Mouse (Mus musculus): Measurements from ENCODE around the gene Gm11627. TPM values are rescaled to one million over a fixed set of nuclear protein-coding genes. Genes with fewer than 3 reads are reported as not detected.
"Not testable (repeated sequence)": the region's sequence is repeated elsewhere in the genome, so short reads cannot be mapped to it uniquely, and the experiment has no call there.

Gene Gm11627
- polyA plus RNA-seq, 1 experiment from 2014 or later, result 11.8 TPM

DNA sequence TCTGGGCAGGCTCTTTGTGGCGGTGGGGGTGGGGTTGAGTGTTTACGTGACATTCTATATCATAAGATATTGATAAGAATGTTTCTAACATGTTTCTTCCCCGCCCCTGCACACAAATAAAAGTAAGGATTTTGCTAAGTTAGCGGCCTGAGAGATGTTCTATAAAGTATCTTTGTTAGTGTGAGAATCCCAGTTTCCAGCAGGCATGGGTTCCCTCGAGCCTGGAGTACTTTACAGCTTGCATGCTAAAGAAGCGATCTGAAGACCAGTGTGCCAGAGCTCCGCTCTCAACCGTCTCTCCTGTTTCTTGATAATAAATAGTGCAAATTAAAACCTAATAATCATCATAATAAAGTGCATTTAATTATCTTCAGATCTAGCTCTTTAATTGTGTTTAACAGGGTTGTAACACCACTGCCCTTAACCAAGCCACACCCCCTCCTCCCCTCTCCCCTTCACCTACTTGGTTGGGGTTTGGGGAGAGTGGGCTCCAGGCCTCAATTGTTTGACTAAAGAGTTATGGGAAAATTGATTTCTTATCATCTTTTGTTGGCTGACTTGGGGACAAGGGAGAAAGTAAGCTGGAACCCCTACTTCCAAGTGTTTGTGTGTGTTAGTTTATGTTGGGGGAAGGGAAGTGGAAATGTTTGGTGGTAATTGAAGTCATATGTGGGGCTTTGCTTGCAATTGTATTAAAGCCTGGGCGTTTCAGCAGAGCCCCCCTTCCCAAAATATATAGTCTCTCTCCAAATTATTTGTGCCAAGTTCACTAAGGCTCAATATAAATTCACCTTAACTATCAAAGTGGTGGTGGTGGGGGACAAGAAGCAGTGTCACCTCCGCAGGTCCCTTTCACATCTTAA, 28.7 kb upstream of the Gm11627 start:
- H3K36me3 ChIP-seq (replicated peaks), result peaks cover 23% of the 10 kb centered on the region
- WGBS, result 5% methylated on average over 10 of the region's 10 CpGs
- H3K4me3 ChIP-seq, result peak overlapping the region; percentile 79
- no peaks in the 10 kb centered on the region for H3K9me3 ChIP-seq
- H3K4me1 ChIP-seq, result peaks cover 75% of the 10 kb centered on the region
- H3K27me3 ChIP-seq (ENCODE audit: poor library complexity, severe bottlenecking), result peaks cover 40% of the 10 kb centered on the region
- DNase-seq (ENCODE audit: extremely low spot score, low spot score), result no peak
- H3K27ac ChIP-seq, result peak overlapping the region; percentile 99

DNA sequence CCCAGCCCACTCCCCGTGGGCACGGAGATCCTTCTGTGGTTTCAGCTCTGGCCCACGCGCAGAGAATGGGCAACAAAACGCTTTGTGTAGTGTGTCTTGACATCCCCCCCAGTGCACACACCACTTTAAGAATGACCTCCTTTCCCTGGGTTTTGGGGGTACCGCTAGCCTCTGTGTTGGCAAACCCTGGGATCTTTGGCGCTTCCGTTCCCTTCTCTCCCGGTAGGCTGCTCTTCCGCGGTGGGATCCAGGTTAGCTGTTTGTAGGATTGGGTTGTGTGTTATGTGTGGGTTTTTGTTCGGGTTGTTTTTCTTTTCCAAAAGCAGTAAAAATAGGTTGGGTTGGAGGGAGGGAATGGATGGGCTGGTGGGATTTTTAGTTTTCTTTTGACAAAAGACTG, 27.9 kb upstream of the Gm11627 start:
- H3K4me3 ChIP-seq, result peak overlapping the region; percentile 79
- peaks cover 23% of the 10 kb centered on the region for H3K36me3 ChIP-seq (replicated peaks)
- WGBS, result 1% methylated on average over 12 of the region's 12 CpGs
- not testable (repeated sequence) for DNase-seq (ENCODE audit: extremely low spot score, low spot score); H3K9me3 ChIP-seq
- H3K27ac ChIP-seq, result peak overlapping the region; percentile 99
- H3K4me1 ChIP-seq, result peaks cover 76% of the 10 kb centered on the region
- peaks cover 36% of the 10 kb centered on the region for H3K27me3 ChIP-seq (ENCODE audit: poor library complexity, severe bottlenecking)

DNA sequence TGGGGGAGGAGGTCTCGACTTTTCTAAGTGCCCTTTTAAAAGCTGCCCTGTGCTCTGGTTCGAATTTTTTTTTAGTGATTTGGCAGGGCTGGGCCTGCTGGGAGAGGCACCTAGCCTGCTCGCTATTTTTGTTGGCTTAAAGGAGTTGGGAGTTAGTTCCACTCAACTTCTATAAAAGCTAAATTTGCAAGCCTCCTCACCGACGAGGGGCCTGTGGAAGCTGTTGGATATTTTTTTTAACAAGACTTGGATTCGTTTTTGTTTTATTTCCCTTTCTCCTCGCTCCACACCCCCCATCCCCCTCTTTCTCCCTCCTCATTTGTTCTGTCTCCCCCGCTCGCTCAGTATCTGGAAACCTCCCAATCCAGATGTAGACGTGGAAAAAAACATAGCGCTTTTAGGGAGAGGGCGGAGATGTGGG, 27.5 kb upstream of the Gm11627 start:
- no peak for DNase-seq (ENCODE audit: extremely low spot score, low spot score)
- Histone ChIP-seq H3K36me3 (replicated peaks) (peaks cover 23% of the 10 kb centered on the region), H3K4me3 (peak overlapping the region; percentile 79), H3K9me3 (no peaks in the 10 kb centered on the region), H3K4me1 (peaks cover 76% of the 10 kb centered on the region), H3K27ac (peak overlapping the region; percentile 99), H3K27me3 (ENCODE audit: poor library complexity, severe bottlenecking) (peaks cover 32% of the 10 kb centered on the region)
- 0% methylated on average over 12 of the region's 12 CpGs for WGBS

DNA sequence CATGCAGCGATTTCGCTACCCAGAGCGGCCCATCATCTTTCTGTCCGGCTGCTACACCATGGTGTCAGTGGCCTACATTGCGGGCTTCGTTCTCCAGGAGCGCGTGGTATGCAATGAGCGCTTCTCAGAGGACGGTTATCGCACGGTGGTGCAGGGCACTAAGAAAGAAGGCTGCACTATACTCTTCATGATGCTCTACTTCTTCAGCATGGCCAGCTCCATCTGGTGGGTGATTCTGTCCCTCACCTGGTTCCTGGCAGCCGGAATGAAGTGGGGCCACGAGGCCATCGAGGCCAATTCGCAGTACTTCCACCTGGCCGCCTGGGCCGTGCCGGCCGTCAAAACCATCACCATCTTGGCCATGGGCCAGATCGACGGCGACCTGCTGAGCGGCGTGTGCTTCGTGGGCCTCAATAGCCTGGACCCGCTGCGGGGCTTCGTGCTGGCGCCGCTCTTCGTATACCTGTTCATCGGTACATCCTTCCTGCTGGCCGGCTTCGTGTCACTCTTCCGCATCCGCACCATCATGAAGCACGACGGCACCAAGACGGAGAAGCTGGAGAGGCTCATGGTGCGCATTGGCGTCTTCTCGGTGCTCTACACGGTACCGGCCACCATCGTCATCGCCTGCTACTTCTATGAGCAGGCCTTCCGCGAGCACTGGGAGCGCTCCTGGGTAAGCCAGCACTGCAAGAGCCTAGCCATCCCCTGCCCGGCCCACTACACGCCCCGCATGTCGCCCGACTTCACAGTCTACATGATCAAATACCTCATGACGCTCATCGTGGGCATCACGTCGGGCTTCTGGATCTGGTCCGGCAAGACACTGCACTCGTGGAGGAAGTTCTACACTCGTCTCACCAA, 26.5 kb upstream of the Gm11627 start:
- WGBS, result under 1% methylated on average over 62 of the region's 62 CpGs
- Histone ChIP-seq H3K27me3 (ENCODE audit: poor library complexity, severe bottlenecking) (peaks cover 27% of the 10 kb centered on the region; the same call in 1 of the 2 replicates), H3K4me1 (peaks cover 75% of the 10 kb centered on the region)

GRCm38 (mm10) chr11:102604777-102605552, 25.7 kb upstream of the Gm11627 start:
- Histone ChIP-seq H3K27me3 (ENCODE audit: poor library complexity, severe bottlenecking) (peaks cover 25% of the 10 kb centered on the region; the same call in 1 of the 2 replicates), H3K4me3 (peak overlapping the region; percentile 79), H3K27ac (peak overlapping the region; percentile 99), H3K36me3 (replicated peaks) (peaks cover 23% of the 10 kb centered on the region), H3K4me1 (peaks cover 67% of the 10 kb centered on the region), H3K9me3 (no peaks in the 10 kb centered on the region)
- peak; percentile 65 for DNase-seq (ENCODE audit: extremely low spot score, low spot score)
- WGBS, result under 1% methylated on average over 74 of the region's 74 CpGs

More for the DNA sequence above, 26.5 kb upstream of the Gm11627 start:
- H3K9me3 ChIP-seq, result no peaks in the 10 kb centered on the region
- H3K27ac ChIP-seq, result peak overlapping the region; percentile 99
- H3K36me3 ChIP-seq (replicated peaks), result peaks cover 23% of the 10 kb centered on the region
- peak; percentile 65 for DNase-seq (ENCODE audit: extremely low spot score, low spot score)
- peak overlapping the region; percentile 79 for H3K4me3 ChIP-seq

GRCm38 (mm10) chr11:102604010-102604584, 24.8 kb upstream of the Gm11627 start, which contains the start of gene Fzd2:
Fzd2 (plus strand) TSS chr11:102604396.
- H3K9me3 ChIP-seq, result no peaks in the 10 kb centered on the region
- H3K4me1 ChIP-seq, result peaks cover 58% of the 10 kb centered on the region
- WGBS, result 0% methylated on average over 31 of the region's 31 CpGs
- H3K36me3 ChIP-seq (replicated peaks), result peaks cover 22% of the 10 kb centered on the region
- peaks cover 22% of the 10 kb centered on the region; the same call in 1 of the 2 replicates for H3K27me3 ChIP-seq (ENCODE audit: poor library complexity, severe bottlenecking)
- H3K27ac ChIP-seq, result peak within 1 kb of the TSS; percentile 99
- DNase-seq (ENCODE audit: extremely low spot score, low spot score), result peak; percentile 99
- peak within 1 kb of the TSS; percentile 79 for H3K4me3 ChIP-seq

DNA sequence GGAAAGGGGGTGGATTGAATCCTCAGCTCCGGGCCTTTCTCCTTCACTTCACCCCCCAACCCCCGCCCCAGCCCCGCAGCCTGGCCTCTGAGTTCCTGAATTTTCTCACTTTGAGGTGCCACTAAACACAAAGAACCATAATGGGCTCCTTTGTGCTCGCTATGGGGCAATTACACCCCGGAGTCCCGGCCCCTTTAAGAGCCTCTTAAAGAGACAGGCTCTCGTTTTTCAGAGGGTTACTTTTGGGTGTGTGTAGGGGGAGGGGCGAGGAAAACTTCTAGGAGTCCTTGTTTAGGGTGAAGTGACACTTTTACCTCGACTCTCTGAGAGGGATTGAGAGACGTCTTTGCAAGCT, 24.2 kb upstream of the Gm11627 start:
- peak overlapping the region; percentile 79 for H3K4me3 ChIP-seq
- H3K9me3 ChIP-seq, result no peaks in the 10 kb centered on the region
- peak overlapping the region; percentile 99 for H3K27ac ChIP-seq
- no peak for DNase-seq (ENCODE audit: extremely low spot score, low spot score)
- H3K36me3 ChIP-seq (replicated peaks), result peaks cover 15% of the 10 kb centered on the region
- WGBS, result under 1% methylated on average over 10 of the region's 10 CpGs
- peaks cover 52% of the 10 kb centered on the region for H3K4me1 ChIP-seq
- peaks cover 22% of the 10 kb centered on the region; the same call in 1 of the 2 replicates for H3K27me3 ChIP-seq (ENCODE audit: poor library complexity, severe bottlenecking)

- no peaks in the 10 kb centered on the region for H3K9me3 ChIP-seq
- H3K36me3 ChIP-seq (replicated peaks), result peaks cover 10% of the 10 kb centered on the region
- H3K27ac ChIP-seq, result peak overlapping the region; percentile 99
- H3K4me3 ChIP-seq, result peak overlapping the region; percentile 79
- peaks cover 22% of the 10 kb centered on the region; the same call in 1 of the 2 replicates for H3K27me3 ChIP-seq (ENCODE audit: poor library complexity, severe bottlenecking)
- H3K4me1 ChIP-seq, result peaks cover 46% of the 10 kb centered on the region
- under 1% methylated on average over 13 of the region's 13 CpGs for WGBS
- peak; percentile 88 for DNase-seq (ENCODE audit: extremely low spot score, low spot score)
Measured at GRCm38 (mm10) chr11:102602816-102603495, 23.7 kb upstream of the Gm11627 start.

- peaks cover 49% of the 10 kb centered on the region for H3K4me1 ChIP-seq
- no peaks in the 10 kb centered on the region for H3K9me3 ChIP-seq
- H3K27me3 ChIP-seq (ENCODE audit: poor library complexity, severe bottlenecking), result peaks cover 14% of the 10 kb centered on the region; the same call in 1 of the 2 replicates
- H3K36me3 ChIP-seq (replicated peaks), result no peaks in the 10 kb centered on the region
- H3K27ac ChIP-seq, result no peak overlapping the region
- DNase-seq (ENCODE audit: extremely low spot score, low spot score), result no peak
- WGBS, result 93% methylated on average over 3 of the region's 3 CpGs
- H3K4me3 ChIP-seq, result no peak overlapping the region
Measured at GRCm38 (mm10) chr11:102599912-102600311, 20.7 kb upstream of the Gm11627 start.

DNA sequence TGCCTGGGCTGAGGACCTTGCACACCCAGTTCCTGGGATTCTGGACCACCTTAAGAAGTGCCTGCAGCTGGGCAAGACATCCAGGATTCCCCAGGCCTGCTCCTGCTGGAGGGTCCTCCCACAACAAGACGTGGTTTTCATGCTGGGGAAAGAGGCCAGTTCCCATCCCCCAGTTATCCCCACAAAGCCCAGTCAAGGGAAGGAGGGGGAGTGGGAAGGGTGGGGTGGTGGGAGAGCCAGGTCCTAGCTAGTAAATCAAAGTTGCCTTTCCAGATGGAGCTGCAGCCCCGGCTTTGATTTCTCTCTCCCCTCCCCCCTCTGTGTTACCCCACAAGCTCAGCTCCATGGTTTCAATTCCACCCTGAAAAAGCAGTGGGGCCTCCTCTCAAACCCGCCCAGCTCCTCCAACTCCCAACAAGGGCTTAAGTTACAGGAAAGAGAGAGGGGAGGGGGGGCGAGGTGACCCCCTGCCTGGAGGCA, 16.1 kb upstream of the Gm11627 start:
- Histone ChIP-seq H3K4me1 (peaks cover 27% of the 10 kb centered on the region), H3K9me3 (no peaks in the 10 kb centered on the region), H3K27me3 (ENCODE audit: poor library complexity, severe bottlenecking) (0 out of 2 replicates have a peak, but pooled peaks cover 6% of the 10 kb centered on the region), H3K36me3 (replicated peaks) (no peaks in the 10 kb centered on the region), H3K4me3 (peak overlapping the region; percentile 37), H3K27ac (peak overlapping the region; percentile 90)
- whole genome bisulfite sequencing, result 2% methylated on average over 4 of the region's 4 CpGs
- DNase-seq (ENCODE audit: extremely low spot score, low spot score), result peak; percentile 67

DNA sequence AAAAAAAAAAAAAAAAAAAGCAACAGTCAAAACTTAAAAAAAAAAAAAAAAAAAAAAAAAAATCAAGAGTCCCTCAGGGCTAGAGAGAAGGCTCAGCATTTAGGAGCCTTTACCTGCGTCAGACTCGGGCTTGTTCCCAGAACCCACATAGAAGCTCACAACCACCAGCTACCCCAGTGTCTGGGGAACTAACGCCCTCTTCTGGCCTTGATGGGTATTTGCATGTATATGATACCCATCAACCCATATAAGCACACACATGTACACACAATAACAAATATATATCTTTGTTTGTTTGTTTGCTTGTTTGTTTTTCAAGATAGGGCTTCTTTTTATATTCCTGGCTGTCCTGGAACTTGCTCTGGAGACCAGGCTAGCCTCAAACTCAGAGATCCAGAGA, 8.3 kb upstream of the Gm11627 start:
- 64% methylated on average over 3 of the region's 3 CpGs for WGBS
- Histone ChIP-seq H3K4me1 (peaks cover 20% of the 10 kb centered on the region), H3K27ac (no peak overlapping the region), H3K27me3 (ENCODE audit: poor library complexity, severe bottlenecking) (peaks cover 3% of the 10 kb centered on the region), H3K4me3 (no peak overlapping the region), H3K9me3 (peaks cover 9% of the 10 kb centered on the region; the same call in 1 of the 2 replicates), H3K36me3 (replicated peaks) (no peaks in the 10 kb centered on the region)
- DNase-seq (ENCODE audit: extremely low spot score, low spot score), result no peak
